Mouse (Mus musculus) liver, embryonic 14.5 days (tissue): ENCODE results near the gene Setd7.

Experiments
- CTCF ChIP-seq: IDR thresholded peaks from 2 replicates; pipeline ENCODE4 v1.5.1; 2016; ENCODE audit warnings: antibody characterized with exemption, low read depth, control low read depth
- EP300 ChIP-seq: IDR thresholded peaks from 2 replicates; pipeline ENCODE4 v1.6.1; 2016; ENCODE audit warnings: antibody characterized with exemption, low read depth

DNA sequence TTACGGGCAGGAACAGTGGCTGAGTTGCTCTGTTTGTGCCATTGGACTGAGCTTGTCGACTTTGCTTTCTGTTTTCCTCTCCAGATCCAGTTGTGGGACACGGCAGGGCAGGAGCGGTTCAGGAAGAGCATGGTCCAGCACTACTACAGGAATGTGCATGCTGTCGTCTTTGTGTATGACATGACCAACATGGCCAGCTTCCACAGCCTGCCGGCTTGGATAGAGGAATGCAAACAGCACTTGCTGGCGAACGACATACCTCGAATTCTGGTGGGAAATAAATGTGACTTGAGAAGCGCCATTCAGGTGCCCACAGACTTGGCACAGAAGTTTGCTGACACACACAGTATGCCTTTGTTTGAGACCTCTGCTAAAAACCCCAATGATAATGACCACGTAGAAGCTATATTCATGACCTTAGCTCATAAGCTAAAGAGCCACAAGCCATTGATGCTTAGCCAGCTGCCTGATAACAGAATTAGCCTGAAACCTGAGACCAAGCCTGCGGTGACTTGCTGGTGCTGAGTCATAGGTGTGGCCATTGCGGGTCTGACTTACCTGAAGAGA, 67.3 kb downstream of the Setd7 start:
- TF ChIP-seq CTCF, result no peak
- no peak for TF ChIP-seq EP300
